Mouse (Mus musculus) embryonic fibroblast, embryonic 13.5 days (primary cell): ENCODE measurements around the gene Adgrg6.

Experiments used
- CTCF ChIP-seq: IDR thresholded peaks from 2 replicates; pipeline ENCODE4 v1.5.1; 2011; ENCODE audit warnings: mild to moderate bottlenecking, control low read depth, low read length, moderate library complexity, borderline replicate concordance; ENCODE audit not compliant: insufficient read depth
- POLR2A ChIP-seq: IDR thresholded peaks from 2 replicates; pipeline ENCODE4 v1.6.1; 2011; ENCODE audit warnings: low read depth, mild to moderate bottlenecking, control low read depth, low read length, moderate library complexity

- TF ChIP-seq CTCF: no peak
- TF ChIP-seq POLR2A: no peak
Measured at GRCm38 (mm10) chr10:14460252-14460932, 85.1 kb downstream of the Adgrg6 start.
